Mouse (Mus musculus): ENCODE results near the gene Cym. TPM values are rescaled to one million over a fixed set of nuclear protein-coding genes. Genes with fewer than 3 reads are reported as not detected.

The Cym gene
- polyA plus RNA-seq, 1 experiment from 2014 or later, result 0.18 TPM

DNA sequence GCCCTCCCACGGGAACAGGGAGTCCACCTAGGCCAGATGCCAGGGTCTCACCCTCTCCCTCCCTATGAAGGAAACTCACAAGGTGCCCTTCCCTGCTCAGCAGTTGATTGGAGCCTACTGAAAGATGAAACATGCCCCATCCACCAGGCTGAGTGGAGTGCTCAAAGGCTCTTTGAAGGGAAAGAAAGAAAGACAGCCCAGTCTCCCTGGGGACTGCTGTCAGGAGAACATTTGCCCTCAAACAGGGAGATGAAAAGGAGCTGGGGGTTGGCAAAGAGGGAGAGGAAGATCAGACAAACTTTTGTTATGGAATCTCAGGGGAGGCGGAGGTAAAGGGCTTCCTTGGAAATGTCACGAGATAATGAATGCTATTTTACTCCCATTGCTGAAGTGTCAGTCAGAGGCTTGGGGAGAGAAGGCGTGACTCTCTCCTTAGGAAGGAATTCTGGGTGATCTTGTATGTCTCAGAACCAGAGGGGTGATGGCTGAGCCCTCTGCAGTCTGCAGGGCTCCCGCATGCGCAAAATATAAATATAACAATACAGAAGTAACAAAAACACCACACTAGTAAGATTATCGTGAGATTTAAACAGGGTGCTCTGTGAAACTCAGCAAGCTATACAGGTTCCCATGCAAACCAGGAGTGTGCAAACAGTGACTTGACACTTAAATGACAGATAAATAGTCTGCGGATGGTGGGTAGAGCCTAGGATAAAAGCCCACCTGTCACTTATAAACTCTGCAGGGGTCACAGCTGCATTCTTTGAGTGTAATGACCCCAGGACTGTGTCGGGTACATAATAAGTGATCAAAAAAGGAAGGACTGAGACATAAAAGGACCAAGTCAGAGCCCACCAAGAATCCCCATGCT is 20.0 kb downstream of the Cym start:
- H3K27ac ChIP-seq (ENCODE audit: poor library complexity, severe bottlenecking), result no peak overlapping the region
- no peak overlapping the region for H3K4me2 ChIP-seq
- H3K9me3 ChIP-seq (replicated peaks), result no peaks in the 10 kb centered on the region
- no peak overlapping the region for H3K9ac ChIP-seq
- WGBS, result 42% methylated on average over 9 of the region's 9 CpGs
- no peak for ATAC-seq (ENCODE audit: insufficient number of reproducible peaks, low FRiP score)
- no peak overlapping the region for H3K4me3 ChIP-seq
- H3K36me3 ChIP-seq, result no peaks in the 10 kb centered on the region
- peaks cover 7% of the 10 kb centered on the region; the same call in 1 of the 2 replicates for H3K27me3 ChIP-seq (replicated peaks)
- no peaks in the 10 kb centered on the region; the same call in 1 of the 2 replicates for H3K4me1 ChIP-seq (replicated peaks)

DNA sequence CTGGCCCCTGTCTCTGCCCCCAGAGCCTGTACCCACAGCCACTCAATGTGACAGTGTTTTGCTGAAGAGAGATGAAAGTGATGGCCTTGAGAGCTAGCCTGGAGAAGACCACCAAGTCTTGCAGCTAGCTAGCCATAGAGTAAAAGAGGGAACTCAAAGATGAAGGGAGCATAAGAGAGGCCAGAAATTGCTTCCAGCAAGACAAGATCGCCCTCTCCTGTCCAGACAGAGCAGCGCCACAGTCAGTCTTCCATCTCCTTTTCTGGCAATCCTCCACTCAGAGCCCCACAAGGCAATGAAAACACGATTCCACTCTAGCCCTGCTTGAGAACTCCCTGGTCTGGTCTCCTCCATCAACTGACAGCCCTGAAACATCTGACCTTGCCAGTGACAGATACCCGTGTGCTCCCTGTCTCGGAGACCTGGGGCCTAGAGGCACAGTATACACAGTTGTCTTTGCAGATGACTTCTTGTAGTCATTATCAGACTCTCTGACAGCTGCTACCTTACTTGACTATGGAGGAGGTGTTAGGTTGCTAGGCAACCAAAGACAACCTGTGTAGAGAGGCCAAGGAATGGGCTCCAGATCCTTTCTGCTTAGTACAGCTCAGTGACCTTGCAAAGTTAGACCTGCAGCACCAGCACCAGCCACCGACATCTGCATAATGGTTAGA is 33.2 kb downstream of the Cym start:
- no peak for ATAC-seq (ENCODE audit: insufficient number of reproducible peaks, low FRiP score)

DNA sequence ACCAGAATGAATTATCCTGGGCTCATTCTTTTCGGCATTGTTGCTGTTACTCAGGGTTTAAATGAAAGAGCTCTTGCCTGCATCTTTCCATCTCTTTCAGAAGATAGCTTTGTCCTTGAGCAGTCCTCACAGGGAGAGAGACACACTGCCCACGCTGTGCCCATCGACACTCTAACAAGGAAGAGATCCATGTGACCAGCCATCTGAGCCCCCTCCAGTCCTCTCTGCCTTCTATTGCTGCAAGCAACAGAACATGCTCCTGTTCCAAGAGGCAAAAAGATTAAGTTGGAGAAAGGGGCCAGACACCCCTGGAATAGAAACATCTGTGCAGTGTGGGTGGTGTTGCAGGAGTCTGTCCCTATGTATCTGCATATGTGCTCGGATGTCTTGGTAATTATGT is 34.5 kb downstream of the Cym start:
- H3K4me1 ChIP-seq (replicated peaks), result no peaks in the 10 kb centered on the region
- 75% methylated on average over 4 of the region's 4 CpGs for WGBS
- no peak for ATAC-seq (ENCODE audit: insufficient number of reproducible peaks, low FRiP score)
- no peaks in the 10 kb centered on the region for H3K9me3 ChIP-seq (replicated peaks)
- H3K4me2 ChIP-seq, result no peak overlapping the region
- H3K9ac ChIP-seq, result no peak overlapping the region
- no peak overlapping the region for H3K27ac ChIP-seq (ENCODE audit: poor library complexity, severe bottlenecking)
- H3K4me3 ChIP-seq, result no peak overlapping the region
- H3K36me3 ChIP-seq, result no peaks in the 10 kb centered on the region
- peaks cover 8% of the 10 kb centered on the region; the same call in 1 of the 2 replicates for H3K27me3 ChIP-seq (replicated peaks)

More for the DNA sequence above, 33.2 kb downstream of the Cym start:
- H3K27ac ChIP-seq (ENCODE audit: poor library complexity, severe bottlenecking), result no peak overlapping the region
- WGBS, result 31% methylated on average over 6 of the region's 6 CpGs
- no peak overlapping the region for H3K9ac ChIP-seq
- H3K4me2 ChIP-seq, result no peak overlapping the region
- no peak overlapping the region for H3K4me3 ChIP-seq
- H3K27me3 ChIP-seq (replicated peaks), result peaks cover 16% of the 10 kb centered on the region
- no peaks in the 10 kb centered on the region for H3K9me3 ChIP-seq (replicated peaks)
- no peaks in the 10 kb centered on the region for H3K36me3 ChIP-seq
- no peaks in the 10 kb centered on the region for H3K4me1 ChIP-seq (replicated peaks)

DNA sequence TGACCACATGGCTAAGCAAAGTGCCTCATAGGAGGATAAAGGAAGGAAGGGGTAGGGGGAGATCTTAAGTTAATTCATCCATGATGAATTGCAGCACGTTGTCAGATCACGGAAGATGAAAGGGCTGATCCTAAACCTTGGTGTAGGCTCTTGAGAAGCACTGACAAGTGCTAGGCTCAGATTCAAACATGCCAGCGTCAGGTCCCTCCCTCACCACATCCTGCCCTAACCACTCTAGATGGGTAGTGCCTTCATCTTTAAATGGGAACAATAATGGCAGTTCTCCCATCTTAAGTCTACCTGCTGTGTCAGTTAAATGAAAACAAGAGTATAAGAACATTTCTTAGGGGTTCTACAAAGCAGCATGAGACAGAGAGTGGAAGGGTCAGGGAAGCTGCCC is 35.9 kb downstream of the Cym start:
- no peak overlapping the region for H3K27ac ChIP-seq (ENCODE audit: poor library complexity, severe bottlenecking)
- H3K4me3 ChIP-seq, result no peak overlapping the region
- H3K4me1 ChIP-seq (replicated peaks), result no peaks in the 10 kb centered on the region
- WGBS, result 79% methylated on average over 3 of the region's 3 CpGs
- no peak overlapping the region for H3K9ac ChIP-seq
- no peaks in the 10 kb centered on the region for H3K36me3 ChIP-seq
- H3K27me3 ChIP-seq (replicated peaks), result peaks cover 8% of the 10 kb centered on the region; the same call in 1 of the 2 replicates
- H3K4me2 ChIP-seq, result no peak overlapping the region
- ATAC-seq (ENCODE audit: insufficient number of reproducible peaks, low FRiP score), result no peak
- H3K9me3 ChIP-seq (replicated peaks), result no peaks in the 10 kb centered on the region

DNA sequence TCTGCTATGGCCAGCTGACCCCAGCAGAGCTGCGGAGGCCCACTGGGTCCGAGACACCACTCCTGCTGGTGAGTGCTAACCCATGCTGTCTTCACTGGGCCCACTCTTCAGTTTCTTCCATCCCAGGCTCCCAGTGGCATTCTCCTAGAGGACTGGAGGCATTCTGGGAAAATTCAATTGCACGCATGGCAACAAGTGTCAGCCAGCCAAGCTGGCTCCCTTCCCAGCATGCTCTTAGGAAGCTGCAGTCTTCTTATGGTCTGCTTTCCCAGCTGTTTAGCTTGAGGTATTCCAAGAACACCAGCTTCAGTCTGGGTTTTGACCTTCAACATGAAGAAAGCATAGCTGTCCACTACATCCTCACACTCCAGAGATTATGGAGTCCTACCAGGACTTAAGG is 38.4 kb downstream of the Cym start:
- Histone ChIP-seq H3K9ac (no peak overlapping the region), H3K9me3 (replicated peaks) (no peaks in the 10 kb centered on the region)

DNA sequence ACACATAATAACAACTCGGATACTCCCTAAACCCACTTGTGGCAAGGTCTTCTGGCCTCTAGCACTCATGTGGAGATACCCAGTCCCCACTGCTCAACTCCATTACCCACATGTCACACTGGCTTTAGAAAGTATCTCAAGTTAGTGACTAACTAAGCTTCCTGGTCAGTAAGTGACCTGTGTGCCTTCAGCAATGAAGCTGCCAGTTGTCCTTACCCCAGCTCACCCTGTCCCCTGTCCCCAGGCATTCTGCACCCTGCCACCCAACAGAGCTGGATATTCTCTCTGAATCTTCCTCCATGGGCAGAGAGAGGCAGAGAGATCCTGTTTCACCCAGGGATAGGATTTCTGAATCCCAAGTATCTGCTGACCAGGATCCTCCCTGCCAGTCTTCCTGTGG is 38.8 kb downstream of the Cym start, which contains the start of gene Kcna10:
TSS of gene Kcna10 (plus strand) at position 301 of the 400 bp plus-strand sequence.
- Histone ChIP-seq H3K9ac (no peak within 1 kb of the TSS), H3K4me3 (no peak within 1 kb of the TSS), H3K27me3 (replicated peaks) (no peaks in the 10 kb centered on the region), H3K9me3 (replicated peaks) (no peaks in the 10 kb centered on the region), H3K4me1 (replicated peaks) (no peaks in the 10 kb centered on the region), H3K36me3 (no peaks in the 10 kb centered on the region), H3K4me2 (no peak within 1 kb of the TSS), H3K27ac (ENCODE audit: poor library complexity, severe bottlenecking) (no peak within 1 kb of the TSS)
- 57% methylated on average over 1 of the region's 1 CpGs for WGBS
- no peak for ATAC-seq (ENCODE audit: insufficient number of reproducible peaks, low FRiP score)

More for the DNA sequence above, 38.4 kb downstream of the Cym start:
- Histone ChIP-seq H3K27ac (ENCODE audit: poor library complexity, severe bottlenecking) (no peak overlapping the region), H3K4me1 (replicated peaks) (no peaks in the 10 kb centered on the region), H3K4me2 (no peak overlapping the region), H3K36me3 (no peaks in the 10 kb centered on the region), H3K4me3 (no peak overlapping the region), H3K27me3 (replicated peaks) (no peaks in the 10 kb centered on the region)
- WGBS, result 83% methylated on average over 3 of the region's 3 CpGs
- no peak for ATAC-seq (ENCODE audit: insufficient number of reproducible peaks, low FRiP score)

DNA sequence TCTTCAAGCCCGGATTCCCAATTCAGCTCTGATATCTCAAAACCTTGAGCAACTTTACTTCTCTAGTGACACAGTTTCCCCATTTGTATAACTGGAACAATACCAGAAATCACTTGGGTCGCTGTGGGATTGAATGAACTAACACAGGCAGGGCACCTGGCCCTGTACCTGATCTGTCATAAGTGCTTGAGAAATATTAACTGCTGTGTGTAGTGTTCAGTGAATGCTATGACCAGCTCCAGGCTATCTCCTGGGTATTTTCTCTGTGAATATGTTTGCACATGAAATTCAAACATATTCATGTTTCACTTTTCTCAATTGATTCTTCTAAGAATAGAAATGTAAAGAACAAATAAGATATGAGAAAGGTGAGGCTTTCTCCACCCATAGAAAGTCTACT is 40.7 kb downstream of the Cym start:
- Histone ChIP-seq H3K36me3 (no peaks in the 10 kb centered on the region), H3K4me1 (replicated peaks) (no peaks in the 10 kb centered on the region), H3K9me3 (replicated peaks) (no peaks in the 10 kb centered on the region), H3K27me3 (replicated peaks) (no peaks in the 10 kb centered on the region), H3K4me2 (no peak overlapping the region), H3K4me3 (no peak overlapping the region), H3K9ac (no peak overlapping the region), H3K27ac (ENCODE audit: poor library complexity, severe bottlenecking) (no peak overlapping the region)
- ATAC-seq (ENCODE audit: insufficient number of reproducible peaks, low FRiP score), result no peak
- 61% methylated on average over 2 of the region's 2 CpGs for WGBS

DNA sequence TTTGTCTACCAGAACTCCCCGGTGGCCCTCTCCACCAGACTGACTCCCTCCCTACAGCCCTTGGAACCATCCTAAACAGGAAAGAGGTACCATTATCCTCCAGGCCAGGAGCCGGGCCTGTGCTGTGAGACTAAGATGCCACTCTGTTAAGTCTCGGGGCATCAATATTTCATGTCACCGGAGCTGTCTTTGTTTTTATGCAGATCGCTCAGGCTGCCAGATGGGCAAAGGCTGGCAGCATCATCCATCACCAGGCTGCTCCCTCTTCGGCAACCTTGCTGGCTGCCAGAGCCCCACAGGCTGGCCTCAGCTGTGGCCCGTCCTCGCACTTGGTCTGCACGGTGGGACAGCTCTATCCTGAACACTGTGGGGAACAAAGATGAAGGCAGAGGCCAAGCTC is 45.0 kb downstream of the Cym start:
- Histone ChIP-seq H3K9me3 (replicated peaks) (no peaks in the 10 kb centered on the region), H3K4me3 (no peak overlapping the region), H3K36me3 (no peaks in the 10 kb centered on the region), H3K4me2 (no peak overlapping the region), H3K27me3 (replicated peaks) (no peaks in the 10 kb centered on the region), H3K9ac (no peak overlapping the region), H3K4me1 (replicated peaks) (no peaks in the 10 kb centered on the region), H3K27ac (ENCODE audit: poor library complexity, severe bottlenecking) (no peak overlapping the region)
- 76% methylated on average over 9 of the region's 9 CpGs for WGBS
- no peak for ATAC-seq (ENCODE audit: insufficient number of reproducible peaks, low FRiP score)

DNA sequence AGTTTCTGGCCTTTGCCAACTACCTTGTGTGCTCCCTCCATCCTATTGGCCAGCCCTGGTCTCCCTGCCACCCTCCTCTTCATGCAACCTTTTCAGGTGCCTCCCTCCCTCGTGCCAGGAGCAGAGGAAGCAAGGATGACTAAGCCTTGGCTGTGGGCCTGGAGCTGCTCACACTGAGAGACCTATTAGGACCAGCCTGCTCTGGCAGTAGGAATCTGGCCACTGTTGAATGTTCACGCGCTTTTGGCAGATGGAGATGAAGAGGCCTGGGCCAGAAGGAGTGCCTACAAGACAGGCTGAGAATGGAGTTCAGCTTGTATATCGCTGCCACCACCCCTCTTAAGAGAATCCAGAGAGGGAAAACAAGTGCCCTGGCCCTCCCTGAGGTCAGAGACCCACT is 46.0 kb downstream of the Cym start:
- no peaks in the 10 kb centered on the region for H3K27me3 ChIP-seq (replicated peaks)
- 73% methylated on average over 4 of the region's 4 CpGs for WGBS
- H3K36me3 ChIP-seq, result no peaks in the 10 kb centered on the region
- H3K27ac ChIP-seq (ENCODE audit: poor library complexity, severe bottlenecking), result no peak overlapping the region
- H3K4me2 ChIP-seq, result no peak overlapping the region
- H3K4me3 ChIP-seq, result no peak overlapping the region
- no peaks in the 10 kb centered on the region for H3K9me3 ChIP-seq (replicated peaks)
- H3K4me1 ChIP-seq (replicated peaks), result no peaks in the 10 kb centered on the region
- H3K9ac ChIP-seq, result no peak overlapping the region
- no peak for ATAC-seq (ENCODE audit: insufficient number of reproducible peaks, low FRiP score)

DNA sequence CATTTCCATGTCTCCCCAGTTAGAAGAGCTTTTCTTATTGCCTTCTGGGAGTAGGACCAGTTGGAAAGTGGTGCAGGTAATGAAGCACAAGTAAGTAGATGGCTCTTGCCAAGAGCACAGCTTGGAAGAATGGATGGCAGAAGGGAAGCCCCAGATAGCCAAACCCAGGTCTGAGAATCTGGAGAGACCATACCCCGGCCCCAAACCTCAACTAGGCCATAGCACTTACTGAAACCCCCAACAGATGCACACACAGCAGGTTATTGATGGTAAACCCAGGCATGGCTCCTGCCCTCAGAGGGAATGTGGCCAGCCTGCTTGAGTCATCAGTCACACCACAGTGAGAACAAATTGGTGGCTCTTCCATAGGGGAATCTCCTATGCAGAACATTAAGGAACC is 49.0 kb downstream of the Cym start:
- Histone ChIP-seq H3K4me2 (no peak overlapping the region), H3K4me1 (replicated peaks) (no peaks in the 10 kb centered on the region), H3K9ac (no peak overlapping the region), H3K9me3 (replicated peaks) (no peaks in the 10 kb centered on the region), H3K27ac (ENCODE audit: poor library complexity, severe bottlenecking) (no peak overlapping the region), H3K36me3 (no peaks in the 10 kb centered on the region), H3K4me3 (no peak overlapping the region), H3K27me3 (replicated peaks) (no peaks in the 10 kb centered on the region)
- 58% methylated on average over 1 of the region's 1 CpGs for WGBS
- no peak for ATAC-seq (ENCODE audit: insufficient number of reproducible peaks, low FRiP score)

DNA sequence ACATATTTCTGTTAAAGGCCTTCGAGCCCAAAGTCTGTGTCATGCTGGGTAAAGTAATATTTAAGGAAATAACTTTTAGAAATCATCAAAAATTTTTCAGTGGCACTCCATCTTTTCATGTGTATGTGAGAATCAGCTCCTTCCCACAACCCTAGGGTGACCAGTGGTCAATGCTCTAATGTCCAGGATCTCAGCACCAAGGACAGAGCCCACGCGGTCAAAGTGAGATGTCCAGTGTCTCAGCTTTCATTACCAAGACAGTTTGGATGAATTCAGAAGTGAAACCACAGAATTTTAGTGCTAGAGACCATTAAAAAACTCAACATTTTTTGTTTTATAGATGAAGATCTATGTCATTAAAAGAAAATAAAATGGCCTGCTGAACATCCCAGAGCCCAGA is 49.6 kb downstream of the Cym start:
- Histone ChIP-seq H3K4me1 (replicated peaks) (no peaks in the 10 kb centered on the region), H3K4me3 (no peak overlapping the region), H3K9me3 (replicated peaks) (no peaks in the 10 kb centered on the region), H3K27ac (ENCODE audit: poor library complexity, severe bottlenecking) (no peak overlapping the region), H3K27me3 (replicated peaks) (no peaks in the 10 kb centered on the region), H3K9ac (no peak overlapping the region), H3K4me2 (no peak overlapping the region), H3K36me3 (no peaks in the 10 kb centered on the region)
- 66% methylated on average over 3 of the region's 3 CpGs for WGBS
- ATAC-seq (ENCODE audit: insufficient number of reproducible peaks, low FRiP score), result no peak
